Mouse (Mus musculus): ENCODE results near the gene Trmt61a. TPM values are rescaled to one million over a fixed set of nuclear protein-coding genes. Genes with fewer than 3 reads are reported as not detected.
A peak's percentile ranks its signal among the peaks of the same experiment; 100 is the strongest.

The Trmt61a gene
- polyA plus RNA-seq, 1 experiment from 2014 or later: 5.0 TPM

DNA sequence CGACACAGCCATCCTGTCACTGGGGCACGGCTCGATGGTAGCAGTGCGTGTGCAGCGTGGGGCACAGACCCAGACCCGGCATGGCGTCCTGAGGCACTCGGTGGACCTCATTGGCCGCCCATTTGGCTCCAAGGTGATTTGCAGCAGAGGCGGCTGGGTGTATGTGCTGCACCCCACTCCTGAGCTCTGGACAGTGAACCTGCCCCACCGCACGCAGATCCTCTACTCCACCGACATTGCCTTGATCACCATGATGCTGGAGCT is 697 bp downstream of the Trmt61a start:
- no peaks in the 10 kb centered on the region for H3K27me3 ChIP-seq (ENCODE audit: control insufficient read depth, insufficient read depth, low read length)
- ATAC-seq (ENCODE audit: low read depth): no peak
- no peak overlapping the region for H3K27ac ChIP-seq (ENCODE audit: low read depth, low read length)
- H3K9ac ChIP-seq (replicated peaks; ENCODE audit: low read depth, low read length): peak overlapping the region; percentile 68
- H3K4me3 ChIP-seq (ENCODE audit: low read depth, low read length): peak overlapping the region; percentile 79
- H3K4me1 ChIP-seq (ENCODE audit: control insufficient read depth, insufficient read depth, low read length): peaks cover 20% of the 10 kb centered on the region
- no peaks in the 10 kb centered on the region for H3K9me3 ChIP-seq (ENCODE audit: control insufficient read depth, low read length)
- no peaks in the 10 kb centered on the region for H3K36me3 ChIP-seq (ENCODE audit: control insufficient read depth, insufficient read depth, low read length)
- 6% methylated on average over 13 of the region's 13 CpGs for WGBS
- peak overlapping the region; percentile 97 for H3K4me2 ChIP-seq (ENCODE audit: low read depth, low read length)

DNA sequence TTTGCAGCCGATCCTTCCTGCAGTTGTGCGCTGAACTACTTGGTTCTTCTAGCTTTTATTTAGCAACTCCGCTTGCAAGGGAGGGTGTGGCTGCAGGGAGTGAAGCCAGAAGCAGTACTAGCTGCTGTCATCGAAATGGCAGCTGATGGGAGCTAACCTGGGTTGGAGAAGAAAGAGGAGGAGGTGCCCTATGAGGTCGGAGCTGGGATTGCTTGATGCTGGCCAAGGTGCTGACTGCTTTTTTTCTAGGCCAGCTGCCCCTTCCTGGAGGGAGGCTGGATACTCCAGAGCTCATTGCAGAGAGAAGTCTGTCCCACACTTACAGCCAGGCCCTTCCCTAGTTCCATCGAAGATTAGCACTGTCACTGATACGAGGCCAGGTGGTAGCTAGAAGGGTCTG is 1.1 kb downstream of the Trmt61a start:
- no peak overlapping the region for H3K9ac ChIP-seq (replicated peaks; ENCODE audit: low read depth, low read length)
- H3K9me3 ChIP-seq (ENCODE audit: control insufficient read depth, low read length): no peaks in the 10 kb centered on the region
- peak overlapping the region; percentile 79; the same call in 1 of the 2 replicates for H3K4me3 ChIP-seq (ENCODE audit: low read depth, low read length)
- whole genome bisulfite sequencing: 52% methylated on average over 7 of the region's 7 CpGs
- no peaks in the 10 kb centered on the region for H3K27me3 ChIP-seq (ENCODE audit: control insufficient read depth, insufficient read depth, low read length)
- H3K36me3 ChIP-seq (ENCODE audit: control insufficient read depth, insufficient read depth, low read length): no peaks in the 10 kb centered on the region
- peaks cover 20% of the 10 kb centered on the region for H3K4me1 ChIP-seq (ENCODE audit: control insufficient read depth, insufficient read depth, low read length)
- H3K27ac ChIP-seq (ENCODE audit: low read depth, low read length): no peak overlapping the region
- ATAC-seq (ENCODE audit: low read depth): no peak
- H3K4me2 ChIP-seq (ENCODE audit: low read depth, low read length): peak overlapping the region; percentile 97

DNA sequence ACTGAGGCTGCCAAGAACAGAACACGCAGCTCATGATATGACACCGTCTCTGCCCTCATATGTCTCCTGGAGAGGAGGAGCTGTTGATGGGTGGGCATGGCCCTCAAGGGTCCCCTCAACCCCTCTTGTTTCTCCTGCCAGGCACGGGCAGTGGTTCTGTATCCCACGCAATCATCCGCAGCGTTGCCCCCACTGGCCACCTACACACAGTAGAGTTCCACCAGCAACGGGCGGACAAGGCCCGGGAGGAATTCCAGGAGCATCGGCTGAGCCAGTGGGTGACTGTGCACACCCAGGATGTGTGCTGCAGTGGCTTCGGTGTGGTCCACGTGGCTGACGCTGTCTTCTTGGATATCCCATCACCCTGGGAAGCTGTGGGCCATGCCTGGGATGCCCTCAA is 2.8 kb downstream of the Trmt61a start:
- Histone ChIP-seq H3K36me3 (ENCODE audit: control insufficient read depth, insufficient read depth, low read length) (no peaks in the 10 kb centered on the region), H3K9me3 (ENCODE audit: control insufficient read depth, low read length) (no peaks in the 10 kb centered on the region), H3K4me1 (ENCODE audit: control insufficient read depth, insufficient read depth, low read length) (peaks cover 20% of the 10 kb centered on the region), H3K4me2 (ENCODE audit: low read depth, low read length) (no peak overlapping the region), H3K9ac (replicated peaks; ENCODE audit: low read depth, low read length) (no peak overlapping the region), H3K4me3 (ENCODE audit: low read depth, low read length) (no peak overlapping the region), H3K27ac (ENCODE audit: low read depth, low read length) (no peak overlapping the region), H3K27me3 (ENCODE audit: control insufficient read depth, insufficient read depth, low read length) (no peaks in the 10 kb centered on the region)
- no peak for ATAC-seq (ENCODE audit: low read depth)
- 96% methylated on average over 13 of the region's 13 CpGs for WGBS

DNA sequence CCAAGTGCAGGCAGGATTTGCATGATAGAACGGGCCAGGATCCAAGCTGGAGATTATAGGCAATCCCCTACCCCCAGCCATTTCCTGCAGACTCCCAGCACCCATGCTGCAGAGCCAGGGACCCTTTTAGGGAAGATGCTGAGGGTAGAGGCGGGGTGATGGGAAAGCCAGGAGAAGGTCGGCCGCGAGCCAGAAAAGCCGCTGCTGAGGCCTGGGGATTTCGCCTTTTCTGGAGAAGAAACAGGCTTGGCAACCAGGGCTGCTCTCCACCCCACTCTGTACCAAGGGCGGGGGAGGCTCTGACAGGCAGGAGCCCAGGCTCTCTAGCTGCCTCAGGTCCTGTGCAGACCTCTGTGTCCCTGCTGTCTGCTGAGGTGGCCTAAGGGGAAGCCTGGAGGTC is 3.4 kb downstream of the Trmt61a start:
- no peak overlapping the region for H3K9ac ChIP-seq (replicated peaks; ENCODE audit: low read depth, low read length)
- no peak for ATAC-seq (ENCODE audit: low read depth)
- peaks cover 20% of the 10 kb centered on the region for H3K4me1 ChIP-seq (ENCODE audit: control insufficient read depth, insufficient read depth, low read length)
- H3K36me3 ChIP-seq (ENCODE audit: control insufficient read depth, insufficient read depth, low read length): no peaks in the 10 kb centered on the region
- no peak overlapping the region for H3K27ac ChIP-seq (ENCODE audit: low read depth, low read length)
- no peaks in the 10 kb centered on the region for H3K9me3 ChIP-seq (ENCODE audit: control insufficient read depth, low read length)
- no peak overlapping the region for H3K4me2 ChIP-seq (ENCODE audit: low read depth, low read length)
- H3K4me3 ChIP-seq (ENCODE audit: low read depth, low read length): no peak overlapping the region
- H3K27me3 ChIP-seq (ENCODE audit: control insufficient read depth, insufficient read depth, low read length): no peaks in the 10 kb centered on the region
- WGBS: 88% methylated on average over 8 of the region's 8 CpGs

DNA sequence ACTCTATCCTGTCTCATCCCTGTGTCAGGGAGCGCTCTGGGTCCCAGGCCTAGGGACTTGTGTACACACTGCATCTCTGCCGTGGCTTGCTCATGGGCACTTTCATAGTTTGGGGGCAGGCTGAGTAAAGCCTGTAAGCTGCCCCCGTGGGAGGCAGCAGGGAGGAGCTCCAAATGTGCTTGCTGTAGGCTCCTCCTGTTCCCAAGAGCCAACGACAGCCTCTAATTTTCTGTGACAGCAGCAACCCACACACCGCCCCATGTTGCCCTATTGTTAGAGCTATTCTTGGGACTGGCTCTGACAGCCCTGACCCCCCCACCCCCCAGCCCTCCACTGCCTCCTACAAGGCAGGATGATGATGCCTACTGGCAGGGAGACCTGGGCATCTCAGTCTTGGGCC is 4.1 kb downstream of the Trmt61a start:
- no peak overlapping the region for H3K9ac ChIP-seq (replicated peaks; ENCODE audit: low read depth, low read length)
- peaks cover 16% of the 10 kb centered on the region for H3K4me1 ChIP-seq (ENCODE audit: control insufficient read depth, insufficient read depth, low read length)
- no peak overlapping the region for H3K27ac ChIP-seq (ENCODE audit: low read depth, low read length)
- no peaks in the 10 kb centered on the region for H3K27me3 ChIP-seq (ENCODE audit: control insufficient read depth, insufficient read depth, low read length)
- no peak overlapping the region for H3K4me2 ChIP-seq (ENCODE audit: low read depth, low read length)
- H3K4me3 ChIP-seq (ENCODE audit: low read depth, low read length): no peak overlapping the region
- H3K9me3 ChIP-seq (ENCODE audit: control insufficient read depth, low read length): no peaks in the 10 kb centered on the region
- H3K36me3 ChIP-seq (ENCODE audit: control insufficient read depth, insufficient read depth, low read length): no peaks in the 10 kb centered on the region
- no peak for ATAC-seq (ENCODE audit: low read depth)
- WGBS: 83% methylated on average over 5 of the region's 5 CpGs

DNA sequence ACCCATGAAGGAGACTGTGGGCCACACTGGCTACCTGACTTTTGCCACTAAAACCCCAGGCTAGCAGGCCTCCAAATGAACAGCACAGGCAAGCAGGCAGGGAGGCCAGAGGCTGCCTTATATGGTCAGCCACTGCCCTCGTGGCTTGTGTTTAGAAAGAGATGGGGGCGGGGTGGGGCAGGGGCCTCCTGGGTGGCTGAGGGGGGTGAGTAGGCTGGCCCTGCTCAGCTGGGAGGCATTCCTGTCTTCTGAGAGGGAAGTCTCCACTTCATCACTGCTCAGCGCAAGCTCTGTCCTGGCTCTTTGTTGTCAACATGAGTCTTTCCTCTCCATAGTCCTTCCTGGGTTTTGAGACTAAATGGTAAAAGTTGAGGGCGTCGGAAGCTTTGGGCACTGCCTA is 4.9 kb downstream of the Trmt61a start:
- Histone ChIP-seq H3K9ac (replicated peaks; ENCODE audit: low read depth, low read length) (no peak overlapping the region), H3K4me1 (ENCODE audit: control insufficient read depth, insufficient read depth, low read length) (peaks cover 16% of the 10 kb centered on the region), H3K9me3 (ENCODE audit: control insufficient read depth, low read length) (no peaks in the 10 kb centered on the region), H3K27me3 (ENCODE audit: control insufficient read depth, insufficient read depth, low read length) (no peaks in the 10 kb centered on the region), H3K36me3 (ENCODE audit: control insufficient read depth, insufficient read depth, low read length) (no peaks in the 10 kb centered on the region), H3K27ac (ENCODE audit: low read depth, low read length) (no peak overlapping the region), H3K4me3 (ENCODE audit: low read depth, low read length) (no peak overlapping the region), H3K4me2 (ENCODE audit: low read depth, low read length) (no peak overlapping the region)
- 72% methylated on average over 5 of the region's 5 CpGs for WGBS
- ATAC-seq (ENCODE audit: low read depth): no peak

DNA sequence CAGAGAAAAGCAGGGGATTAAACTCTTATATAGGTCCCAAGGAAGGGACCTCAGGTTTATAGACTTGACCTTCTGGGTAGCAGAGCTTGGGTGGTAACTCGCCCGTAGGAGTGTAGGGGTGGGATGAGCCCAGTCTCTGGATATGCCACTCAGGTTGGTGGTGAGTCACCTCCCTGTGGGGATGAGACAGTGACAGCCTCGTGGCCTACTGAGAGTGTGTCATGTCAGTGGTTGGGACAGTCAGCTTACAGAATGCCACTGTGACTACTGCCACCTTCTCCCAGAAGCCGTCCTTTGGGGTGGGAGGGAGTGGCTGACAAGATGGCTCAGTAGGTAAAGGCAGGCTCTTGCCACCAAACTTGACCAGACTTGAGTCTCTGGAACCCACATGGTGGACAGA is 8.5 kb downstream of the Trmt61a start:
- no peaks in the 10 kb centered on the region for H3K27me3 ChIP-seq (ENCODE audit: control insufficient read depth, insufficient read depth, low read length)
- peak overlapping the region; percentile 82 for H3K27ac ChIP-seq (ENCODE audit: low read depth, low read length)
- H3K4me2 ChIP-seq (ENCODE audit: low read depth, low read length): no peak overlapping the region
- no peaks in the 10 kb centered on the region for H3K36me3 ChIP-seq (ENCODE audit: control insufficient read depth, insufficient read depth, low read length)
- H3K4me3 ChIP-seq (ENCODE audit: low read depth, low read length): no peak overlapping the region
- ATAC-seq (ENCODE audit: low read depth): no peak
- H3K9me3 ChIP-seq (ENCODE audit: control insufficient read depth, low read length): no peaks in the 10 kb centered on the region
- WGBS: 89% methylated on average over 4 of the region's 4 CpGs
- H3K9ac ChIP-seq (replicated peaks; ENCODE audit: low read depth, low read length): no peak overlapping the region
- H3K4me1 ChIP-seq (ENCODE audit: control insufficient read depth, insufficient read depth, low read length): peaks cover 11% of the 10 kb centered on the region

DNA sequence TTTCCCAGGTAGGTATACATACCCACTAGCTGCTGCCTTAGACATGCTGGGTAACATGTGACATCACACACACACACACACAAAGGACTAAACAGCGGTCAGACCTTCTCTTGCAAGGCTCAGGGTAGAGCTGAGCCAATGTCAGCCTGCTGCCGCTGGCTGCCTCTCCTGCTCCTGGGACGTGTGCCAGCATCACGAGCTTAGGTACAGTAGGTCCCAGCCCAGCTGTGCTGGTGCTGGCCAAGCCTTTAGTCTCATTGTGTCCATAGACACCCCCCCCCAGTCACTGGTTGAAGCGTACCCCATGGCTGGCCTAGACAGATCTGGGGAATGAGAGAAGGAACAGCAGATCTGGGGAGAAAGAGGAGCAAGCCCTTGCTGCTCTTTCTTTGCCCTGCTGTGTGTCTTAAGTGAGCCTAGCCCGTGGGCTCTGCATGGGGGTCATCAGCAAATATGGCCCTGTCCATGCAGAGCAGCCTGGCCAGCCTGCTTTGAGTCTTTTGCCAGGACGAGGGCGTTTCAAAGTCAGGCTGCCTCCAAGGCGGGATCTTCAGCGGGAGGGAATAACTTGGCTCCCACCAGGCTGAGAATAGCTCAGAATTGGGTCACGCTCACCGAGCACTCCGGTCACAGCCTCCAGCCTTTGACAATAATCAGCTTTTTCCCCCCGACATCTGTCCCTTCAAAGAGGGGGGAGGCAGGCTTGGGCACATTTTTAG is 9.6 kb downstream of the Trmt61a start:
- H3K4me2 ChIP-seq (ENCODE audit: low read depth, low read length): no peak overlapping the region
- peaks cover 17% of the 10 kb centered on the region for H3K4me1 ChIP-seq (ENCODE audit: control insufficient read depth, insufficient read depth, low read length)
- no peaks in the 10 kb centered on the region for H3K9me3 ChIP-seq (ENCODE audit: control insufficient read depth, low read length)
- peak overlapping the region; percentile 82 for H3K27ac ChIP-seq (ENCODE audit: low read depth, low read length)
- no peaks in the 10 kb centered on the region for H3K36me3 ChIP-seq (ENCODE audit: control insufficient read depth, insufficient read depth, low read length)
- peak; percentile 55; the same call in 1 of the 2 replicates for ATAC-seq (ENCODE audit: low read depth)
- no peaks in the 10 kb centered on the region for H3K27me3 ChIP-seq (ENCODE audit: control insufficient read depth, insufficient read depth, low read length)
- WGBS: 19% methylated on average over 14 of the region's 14 CpGs
- H3K9ac ChIP-seq (replicated peaks; ENCODE audit: low read depth, low read length): no peak overlapping the region
- H3K4me3 ChIP-seq (ENCODE audit: low read depth, low read length): no peak overlapping the region

DNA sequence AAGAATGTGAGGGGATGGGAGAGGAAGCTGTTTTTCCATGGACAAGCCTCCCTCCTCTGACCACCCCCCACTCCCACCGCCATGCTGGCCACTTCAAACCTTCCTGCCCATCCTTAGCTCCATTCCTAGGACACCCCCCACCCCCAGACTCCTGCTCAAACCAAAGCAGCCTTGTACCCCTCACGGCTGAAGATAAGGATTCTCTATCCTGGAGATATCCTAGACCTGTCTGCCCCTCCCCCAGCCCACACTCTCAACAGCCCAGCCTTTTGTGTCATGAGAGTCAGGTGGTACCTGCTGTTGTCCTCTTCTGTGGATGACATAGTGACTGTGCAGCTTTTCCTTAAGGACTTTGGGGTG is 10.1 kb downstream of the Trmt61a start:
- Histone ChIP-seq H3K9ac (replicated peaks; ENCODE audit: low read depth, low read length) (no peak overlapping the region), H3K4me1 (ENCODE audit: control insufficient read depth, insufficient read depth, low read length) (peaks cover 20% of the 10 kb centered on the region)

More for the DNA sequence above, 10.1 kb downstream of the Trmt61a start:
- no peak overlapping the region for H3K4me2 ChIP-seq (ENCODE audit: low read depth, low read length)
- 49% methylated on average over 2 of the region's 2 CpGs for WGBS
- no peaks in the 10 kb centered on the region for H3K27me3 ChIP-seq (ENCODE audit: control insufficient read depth, insufficient read depth, low read length)
- no peaks in the 10 kb centered on the region for H3K36me3 ChIP-seq (ENCODE audit: control insufficient read depth, insufficient read depth, low read length)
- ATAC-seq (ENCODE audit: low read depth): no peak
- H3K27ac ChIP-seq (ENCODE audit: low read depth, low read length): peak overlapping the region; percentile 82
- H3K4me3 ChIP-seq (ENCODE audit: low read depth, low read length): no peak overlapping the region
- H3K9me3 ChIP-seq (ENCODE audit: control insufficient read depth, low read length): no peaks in the 10 kb centered on the region

Data from neural tube, embryonic 14.5 days (tissue).